Mouse (Mus musculus): ENCODE results near the gene Nprl3.
A peak's percentile ranks its signal among the peaks of the same experiment; 100 is the strongest.

The Nprl3 gene

DNA sequence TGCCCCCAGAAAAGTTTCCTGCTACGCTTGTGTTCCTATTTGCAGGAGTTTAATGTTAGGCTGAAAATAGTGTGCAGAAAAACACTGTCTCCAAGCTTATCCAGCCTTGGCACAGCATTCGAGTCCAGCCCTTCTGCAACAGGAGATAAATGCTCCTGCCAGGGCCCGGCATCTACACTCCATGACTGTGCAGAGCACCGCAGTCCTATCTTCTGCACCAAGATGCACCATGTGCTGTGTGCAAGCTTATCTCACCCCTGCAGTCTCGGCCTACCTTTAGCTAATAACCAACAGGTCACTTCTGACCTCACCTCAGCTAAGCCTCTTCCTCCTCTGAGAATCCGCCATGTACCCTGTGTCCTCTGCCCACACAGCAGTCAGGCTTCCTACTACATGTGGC, 21.9 kb downstream of the Nprl3 start:
- DNase-seq (ENCODE audit: low read depth): no peak

DNA sequence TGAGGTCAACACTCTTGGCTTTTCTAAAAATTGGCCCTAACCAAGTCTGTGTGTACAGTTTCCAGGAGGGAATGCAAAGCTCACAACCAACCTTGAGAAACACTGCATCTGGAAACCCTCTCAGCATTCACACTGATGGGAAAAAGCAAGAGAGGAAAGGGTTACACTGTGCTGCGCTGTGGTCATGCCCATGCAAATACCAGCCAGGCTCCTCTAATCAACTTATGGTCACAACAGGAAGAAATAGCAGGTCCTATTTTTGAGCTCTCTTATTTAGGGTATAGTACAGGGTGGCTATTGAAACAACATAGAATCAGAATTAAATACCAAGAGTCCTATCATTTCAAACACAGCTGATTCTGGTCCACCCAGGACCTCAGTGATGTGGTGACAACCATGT, 22.9 kb downstream of the Nprl3 start:
- DNase-seq (ENCODE audit: low read depth): no peak

DNA sequence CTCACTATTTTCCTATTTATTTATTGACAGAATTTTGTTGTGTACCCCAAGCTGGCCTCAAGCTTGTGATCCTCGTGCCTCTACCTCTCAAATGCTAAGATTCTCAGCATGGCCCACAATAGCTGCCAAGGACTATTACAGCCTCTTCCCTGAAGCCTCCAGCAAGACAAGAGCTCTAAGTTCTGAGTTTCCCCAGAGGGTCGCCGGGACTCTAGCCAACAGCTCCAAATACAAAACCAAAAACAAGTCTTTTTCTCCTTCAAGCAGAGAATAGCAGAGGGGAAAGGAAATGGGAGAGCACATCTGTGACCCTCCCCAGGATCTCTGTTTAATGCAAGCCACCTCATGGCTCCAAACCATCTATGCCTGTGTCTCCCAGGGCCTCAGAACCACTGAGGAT, 23.4 kb downstream of the Nprl3 start:
- no peak for DNase-seq (ENCODE audit: low read depth)

- DNase-seq (ENCODE audit: low read depth): no peak
Measured at GRCm38 (mm10) chr11:32243205-32243955, 24.1 kb downstream of the Nprl3 start.

GRCm38 (mm10) chr11:32242209-32242608, 25.3 kb downstream of the Nprl3 start:
- DNase-seq (ENCODE audit: low read depth): no peak

GRCm38 (mm10) chr11:32241391-32241790, 26.1 kb downstream of the Nprl3 start:
- no peak for DNase-seq (ENCODE audit: low read depth)

DNA sequence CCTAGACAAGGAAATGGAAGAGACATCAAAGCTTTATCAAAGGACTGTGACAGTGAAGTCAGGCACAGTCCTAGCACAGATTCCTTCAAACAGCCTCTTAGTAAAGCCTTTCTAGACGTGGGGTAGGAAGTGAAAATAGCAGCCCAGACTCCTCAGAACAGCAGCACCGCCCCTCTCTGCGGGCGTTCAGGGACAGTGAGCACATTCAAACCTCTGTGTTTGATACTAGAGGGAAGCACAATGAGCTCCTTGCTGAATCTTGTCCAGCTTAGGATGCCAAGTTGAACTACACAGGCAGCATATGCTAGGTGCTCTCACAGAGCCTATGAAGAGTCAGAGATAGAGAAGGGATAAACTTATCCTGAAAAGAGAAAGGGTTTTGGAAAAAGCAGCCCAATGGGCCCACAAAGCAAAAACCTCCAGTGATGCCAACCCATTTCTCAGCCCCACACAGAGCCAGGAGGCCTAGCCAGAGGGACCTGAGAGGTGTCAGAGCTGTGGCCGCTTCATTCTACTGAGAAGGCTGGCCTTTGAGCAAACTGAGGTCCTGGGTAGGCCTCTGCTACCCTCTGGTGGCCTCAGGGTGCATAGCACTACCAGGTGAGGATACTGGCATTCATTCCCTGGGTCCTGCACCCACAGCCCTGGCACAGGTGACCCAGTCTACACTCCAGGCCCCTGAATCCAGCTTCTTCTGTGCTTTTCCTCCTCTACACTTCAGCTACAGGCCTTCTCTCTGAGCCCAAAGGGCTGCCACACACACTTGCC, 29.2 kb downstream of the Nprl3 start:
- DNase-seq (ENCODE audit: low read depth): peak; percentile 81

- DNase-seq (ENCODE audit: low read depth): no peak
Measured at GRCm38 (mm10) chr11:32237411-32237795, 30.1 kb downstream of the Nprl3 start.

- DNase-seq (ENCODE audit: low read depth): peak; percentile 81
Measured at GRCm38 (mm10) chr11:32236712-32237410, 30.6 kb downstream of the Nprl3 start.

DNA sequence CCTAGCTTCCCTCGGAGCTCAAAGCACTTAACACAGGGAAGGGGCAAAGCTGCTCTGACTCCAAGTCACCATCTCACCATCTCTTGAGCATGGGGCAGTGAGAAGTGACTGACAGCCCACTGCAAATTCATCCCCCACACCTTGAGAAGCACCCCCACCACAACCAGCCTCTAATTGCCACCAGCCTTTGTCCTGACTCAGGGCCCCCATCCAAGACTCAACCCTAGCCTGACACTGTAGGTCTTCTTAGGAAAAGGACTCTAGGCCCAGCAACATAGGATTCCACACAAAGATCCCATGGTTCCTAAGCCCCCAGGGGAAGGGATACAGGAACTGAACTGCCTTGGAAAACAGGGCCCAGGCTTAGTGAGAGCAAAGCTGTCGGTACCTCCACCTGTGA, 31.4 kb downstream of the Nprl3 start:
- DNase-seq (ENCODE audit: low read depth): no peak

GRCm38 (mm10) chr11:32235646-32236045, 31.9 kb downstream of the Nprl3 start:
- peak; percentile 93 for DNase-seq (ENCODE audit: low read depth)

- no peak for DNase-seq (ENCODE audit: low read depth)
Measured at GRCm38 (mm10) chr11:32234816-32235485, 32.6 kb downstream of the Nprl3 start.

- no peak for DNase-seq (ENCODE audit: low read depth)
Measured at GRCm38 (mm10) chr11:32233895-32234294, 33.6 kb downstream of the Nprl3 start.

DNA sequence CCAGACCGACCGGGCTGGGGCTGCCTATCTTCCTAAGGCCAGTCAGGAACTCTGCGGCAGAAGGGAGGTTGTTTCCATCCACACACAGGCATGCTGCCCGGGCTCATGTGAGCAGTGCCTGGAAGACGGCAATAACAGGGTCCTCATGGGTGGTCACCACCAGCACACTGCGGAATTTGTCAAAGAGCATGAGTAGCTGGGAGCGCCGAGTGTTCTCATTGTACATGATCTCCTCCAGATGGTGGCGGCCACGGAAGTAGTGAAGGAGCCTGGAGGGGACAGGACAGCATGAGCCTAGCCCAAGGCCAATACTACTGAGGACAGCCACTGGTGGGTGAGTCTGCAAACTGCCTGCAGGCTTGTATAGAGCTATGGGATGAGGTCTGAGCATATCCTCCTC, 34.7 kb downstream of the Nprl3 start:
- no peak for DNase-seq (ENCODE audit: low read depth)

DNA sequence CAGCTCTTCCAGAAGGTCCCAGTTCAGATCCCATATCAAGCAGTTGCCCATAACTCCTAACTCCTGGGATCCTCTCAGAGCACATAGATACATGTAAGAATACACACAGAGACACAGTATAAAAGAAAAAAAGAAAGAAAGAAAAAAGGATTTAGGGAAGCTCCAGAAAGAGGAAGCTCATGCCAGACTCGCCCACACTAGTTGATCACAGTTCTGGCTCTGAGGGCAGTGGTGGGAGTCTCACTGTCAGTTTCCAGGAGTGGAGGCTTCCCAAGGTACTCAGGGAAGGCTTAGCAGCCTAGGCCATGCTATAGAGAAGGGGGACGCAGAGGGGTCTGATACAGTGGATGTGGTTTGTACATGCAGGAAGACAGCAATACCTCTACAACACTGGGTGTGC, 36.4 kb downstream of the Nprl3 start:
- DNase-seq (ENCODE audit: low read depth): no peak

- peak; percentile 50 for DNase-seq (ENCODE audit: low read depth)
Measured at GRCm38 (mm10) chr11:32230220-32230619, 37.3 kb downstream of the Nprl3 start.

GRCm38 (mm10) chr11:32228292-32228845, 39.1 kb downstream of the Nprl3 start:
- no peak for DNase-seq (ENCODE audit: low read depth)

DNA sequence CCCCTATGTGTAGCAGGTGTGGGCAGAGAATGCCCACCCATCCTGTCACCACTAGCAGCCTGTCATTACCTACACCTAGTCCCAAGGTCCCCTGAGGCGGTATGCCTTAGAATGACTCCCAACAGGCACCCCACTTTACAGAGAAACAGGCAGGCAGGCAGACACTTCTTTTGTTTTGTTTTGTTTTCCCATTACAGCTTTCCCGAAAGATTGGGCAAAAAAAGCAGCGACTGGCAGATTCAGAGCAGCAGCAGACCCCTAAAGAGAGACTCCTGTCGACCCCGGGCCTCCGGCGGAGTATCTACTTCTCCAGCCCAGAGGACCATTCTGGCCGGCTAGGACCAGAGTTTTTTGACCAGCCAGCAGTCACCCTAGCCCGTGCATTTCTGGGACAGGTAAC, 40.0 kb downstream of the Nprl3 start:
- no peak for DNase-seq (ENCODE audit: low read depth)

DNA sequence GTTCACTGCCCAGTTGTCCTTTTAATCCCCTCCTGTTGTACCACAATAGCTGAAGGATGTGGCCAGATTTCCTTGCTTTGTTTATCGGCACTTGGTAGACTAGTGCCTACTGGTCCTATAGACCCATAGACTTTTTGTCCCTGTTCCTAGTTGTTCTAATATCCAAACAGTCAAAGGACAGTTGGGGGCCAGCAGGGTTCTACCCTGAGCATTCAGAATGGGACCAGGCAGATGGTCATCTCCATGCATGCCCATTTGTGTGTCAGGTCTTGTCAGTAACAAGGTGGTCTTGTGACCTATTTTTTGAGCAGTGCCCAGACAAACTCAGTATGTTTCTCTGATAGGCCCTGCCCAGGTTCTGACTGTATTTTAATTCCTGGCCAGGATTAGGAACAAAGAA, 40.5 kb downstream of the Nprl3 start:
- DNase-seq (ENCODE audit: low read depth): no peak

DNA sequence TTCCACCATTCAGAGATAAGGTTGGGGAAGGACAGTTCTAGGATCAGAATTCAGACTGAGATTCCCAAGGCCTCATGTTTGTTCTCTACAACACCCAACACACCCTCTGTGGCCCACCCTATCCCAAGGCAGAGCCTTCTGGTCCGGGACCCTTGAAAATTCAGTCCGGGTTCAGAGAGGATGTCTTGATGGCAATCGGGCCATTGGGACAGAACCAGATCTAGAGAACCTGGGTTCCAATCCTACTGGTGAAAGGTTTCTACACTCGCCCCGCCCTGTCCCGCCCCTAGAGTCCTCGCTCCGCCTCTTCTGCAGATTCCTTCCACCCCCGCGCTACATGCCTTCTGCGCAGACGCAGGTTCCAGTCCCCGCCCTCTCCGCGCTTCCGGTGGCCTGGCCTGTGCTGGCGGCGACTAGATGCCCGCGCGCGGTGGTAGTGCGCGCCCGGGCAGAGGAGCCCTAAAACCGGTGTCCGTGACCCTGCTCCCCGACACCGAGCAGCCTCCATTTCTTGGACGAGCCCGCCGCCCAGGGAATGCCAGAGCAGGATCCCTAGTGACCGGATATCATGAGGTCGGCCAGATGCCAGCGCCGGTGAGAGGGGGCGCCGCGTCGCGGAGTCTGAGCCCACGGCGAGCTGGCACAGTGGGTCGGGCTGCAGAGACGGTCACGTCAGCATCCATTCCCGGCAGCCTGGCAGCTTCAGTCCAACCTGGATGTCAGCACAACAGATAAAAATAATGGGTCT, 41.2 kb downstream of the Nprl3 start, which contains the start of gene Mpg:
Gene Mpg, plus strand, starts transcription at position 382 of the 748 bp plus-strand sequence.
- DNase-seq (ENCODE audit: low read depth): peak; percentile 90
